Mouse (Mus musculus) small intestine, adult 10 weeks (tissue): ENCODE measurements around the gene Stfa3. TPM values are rescaled to one million over a fixed set of nuclear protein-coding genes. Genes with fewer than 3 reads are reported as not detected.

Experiments used
- polyA plus RNA-seq: library from polyadenylated mRNA; stranded (reverse); fragments of 350-450 nt; fragmentation: Illumina TruSeq; extraction: RNeasy Lipid Tissue Mini Kit (QIAGEN cat#74804); gene quantifications from one replicate; pipeline ENCODE4 v1.2.3, GENCODE M21; 2014; ENCODE audit warnings: low replicate concordance

The Stfa3 gene
- polyA plus RNA-seq = not detected

GRCm38 (mm10) chr16:36455342-36455802 is at the start of gene Stfa3:
TSS of gene Stfa3 (minus strand) at chr16:36455392.

GRCm38 (mm10) chr16:36408357-36408756 is 46.8 kb downstream of the Stfa3 start, which contains the start of gene Stfa2:
TSS of gene Stfa2 (minus strand) at chr16:36408457.

Other genes with a start within 250 kb of the Stfa3 start
- not detected for gene Gm5416, start 245.0 kb downstream of the Stfa3 start, polyA plus RNA-seq
- gene 2010005H15Rik, start 233.9 kb downstream of the Stfa3 start, polyA plus RNA-seq = 4.5 TPM
- not detected for gene Stfa1, start 178.4 kb downstream of the Stfa3 start, polyA plus RNA-seq
- gene BC117090, start 121.1 kb downstream of the Stfa3 start, polyA plus RNA-seq = not detected
- not detected for gene BC100530, start 87.6 kb downstream of the Stfa3 start, polyA plus RNA-seq
- not detected for gene Stfa2, start 46.9 kb downstream of the Stfa3 start, polyA plus RNA-seq
- gene Casr, start 106.7 kb upstream of the Stfa3 start, polyA plus RNA-seq = 0.07 TPM
- gene Cd86, start 210.7 kb upstream of the Stfa3 start, polyA plus RNA-seq = 11.5 TPM
- gene Ildr1, start 238.6 kb upstream of the Stfa3 start, polyA plus RNA-seq = 1.6 TPM